Mouse (Mus musculus): ENCODE data around the gene Oca2.

- no peak for TF ChIP-seq CTCF (IDR thresholded peaks at IDR 0.05; ENCODE audit: low read depth, low read length)
- TF ChIP-seq TAL1 (conservative IDR thresholded peaks at IDR 0.05; ENCODE audit: low read depth, low read length) = no peak
- no peak for TF ChIP-seq GATA2 (IDR thresholded peaks at IDR 0.05; ENCODE audit: borderline replicate concordance, low read depth, low read length)
Observed at GRCm38 (mm10) chr7:56203286-56203685, 36.3 kb upstream of the Oca2 start.
